Mouse (Mus musculus): ENCODE results near the gene Fam78a.

DNA sequence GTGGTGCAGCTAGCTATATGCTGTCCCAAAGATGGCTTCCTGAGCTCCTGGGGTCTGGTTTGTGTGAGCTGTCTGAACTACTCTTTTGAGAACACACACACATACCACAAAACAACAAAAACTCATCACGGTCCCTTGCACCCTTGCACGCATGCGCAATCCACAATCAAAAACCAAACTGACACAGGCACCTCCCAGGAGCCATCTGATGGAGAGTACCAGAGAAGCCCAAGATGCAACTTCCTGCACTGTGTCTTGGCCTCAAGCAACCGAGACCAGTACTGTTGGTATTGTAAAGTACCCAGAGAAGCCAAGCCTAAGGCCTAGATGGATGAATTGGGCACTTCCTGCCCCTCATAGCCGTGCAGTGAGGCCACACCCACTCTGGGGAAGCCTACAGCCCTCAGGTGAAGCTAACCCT lies 19.3 kb downstream of the Fam78a start:
- TF ChIP-seq CTCF (IDR thresholded peaks at IDR 0.05) = no peak
- TF ChIP-seq EP300 (IDR thresholded peaks at IDR 0.05) = no peak

Data from lung, postnatal 0 days (tissue).